Mouse (Mus musculus): ENCODE results near the gene Gm20388.
A peak's percentile ranks its signal among the peaks of the same experiment; 100 is the strongest.

The Gm20388 gene

GRCm38 (mm10) chr8:121598190-121598589 is 1687.5 kb downstream of the Gm20388 start:
- DNase-seq: no peak

DNA sequence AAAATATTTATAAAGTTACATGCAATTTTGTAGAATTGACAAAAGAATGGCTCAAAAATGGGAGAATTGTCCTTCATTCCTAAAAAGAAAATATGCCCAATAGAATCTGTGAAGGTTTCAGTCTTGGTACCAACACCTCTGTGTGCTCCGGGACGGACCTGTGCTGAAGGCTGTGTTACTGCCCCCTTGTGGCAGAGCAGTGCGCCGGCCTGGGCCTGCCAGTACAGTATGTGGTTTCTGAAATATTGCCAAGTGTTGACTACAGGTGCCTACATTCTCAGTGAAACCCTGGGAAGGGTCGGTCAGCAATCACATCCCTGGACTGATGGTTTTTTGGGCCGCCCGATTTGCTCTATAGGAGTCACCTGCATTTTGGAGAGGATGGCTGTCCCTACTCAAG is 1688.3 kb downstream of the Gm20388 start:
- DNase-seq: peak; percentile 89 to 94

DNA sequence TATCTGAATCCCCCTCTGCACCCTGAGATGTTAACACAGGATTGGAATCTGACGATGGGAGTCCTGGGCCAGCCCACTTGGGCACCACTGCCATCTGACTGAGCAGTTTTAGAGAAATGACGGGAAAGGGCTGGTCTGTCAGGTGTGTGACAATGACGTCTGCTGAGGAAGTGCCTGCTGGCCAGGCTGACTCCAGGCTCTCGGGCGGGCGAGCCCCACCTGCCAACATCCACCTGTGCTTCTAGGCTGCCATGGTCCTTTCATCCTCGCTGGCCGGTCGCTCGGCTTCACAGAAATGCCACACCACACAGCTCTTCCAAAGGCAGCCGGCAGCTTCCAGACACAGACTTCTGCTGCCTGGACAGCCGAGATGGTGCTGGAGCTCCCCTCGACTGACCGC is 1689.2 kb downstream of the Gm20388 start:
- no peak for DNase-seq

DNA sequence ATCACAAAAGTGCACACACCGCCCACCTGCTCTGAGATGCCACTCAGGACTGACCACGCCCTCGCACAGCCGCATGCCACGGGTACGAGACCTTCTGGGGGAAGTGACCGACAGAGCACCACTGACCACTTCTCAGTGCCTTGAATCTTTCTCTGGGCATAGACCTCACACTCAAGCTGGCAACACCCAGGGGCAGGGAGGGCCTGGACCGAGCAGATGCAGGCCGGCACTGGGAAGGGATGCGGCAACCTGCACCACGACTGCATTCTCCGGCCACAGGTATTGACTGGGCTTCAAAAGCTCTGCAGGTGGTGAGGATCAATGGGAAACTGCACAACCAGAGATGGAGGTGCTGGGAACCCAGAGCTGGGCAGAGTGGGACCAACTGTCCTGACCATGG is 1691.8 kb downstream of the Gm20388 start:
- DNase-seq: no peak

DNA sequence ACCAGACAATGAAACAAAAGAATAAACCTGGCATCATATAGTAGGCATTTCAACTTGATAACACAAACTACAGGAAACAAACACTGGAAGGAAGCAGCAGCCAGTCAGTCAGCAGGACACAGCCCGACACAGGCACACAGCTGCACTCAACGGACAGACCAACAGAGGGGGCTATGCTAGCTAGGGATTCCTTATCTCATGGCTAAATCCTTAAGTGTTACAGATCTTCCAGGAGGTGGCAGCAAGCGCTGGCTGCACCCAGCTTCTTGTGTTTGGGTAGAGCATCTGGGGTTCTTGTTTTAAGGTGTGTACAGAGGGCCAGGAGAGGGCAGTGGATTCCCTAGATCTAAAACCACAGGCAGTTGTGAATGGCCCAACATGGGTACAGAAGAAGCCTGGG is 1692.2 kb downstream of the Gm20388 start:
- DNase-seq: peak; percentile 63 to 80

DNA sequence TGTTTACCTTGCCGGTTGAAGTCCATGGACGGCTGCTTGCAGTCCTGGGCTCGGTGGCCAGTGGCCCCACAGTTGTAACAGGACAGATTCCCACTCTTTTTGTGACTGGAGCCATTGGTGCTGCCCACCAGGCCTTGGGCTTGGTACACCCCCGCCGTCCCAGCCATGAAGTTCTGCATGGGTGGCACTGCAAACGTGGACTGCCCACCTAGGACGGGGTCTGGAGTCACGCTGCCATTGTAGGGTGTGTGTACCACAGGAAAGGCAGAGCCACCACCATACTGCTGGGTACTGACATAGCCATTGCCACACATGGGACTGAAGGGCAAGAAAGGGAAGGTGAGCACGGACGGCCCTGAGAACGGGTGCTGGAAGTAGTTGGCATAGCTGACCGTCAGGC is 1693.2 kb downstream of the Gm20388 start:
- DNase-seq: no peak

DNA sequence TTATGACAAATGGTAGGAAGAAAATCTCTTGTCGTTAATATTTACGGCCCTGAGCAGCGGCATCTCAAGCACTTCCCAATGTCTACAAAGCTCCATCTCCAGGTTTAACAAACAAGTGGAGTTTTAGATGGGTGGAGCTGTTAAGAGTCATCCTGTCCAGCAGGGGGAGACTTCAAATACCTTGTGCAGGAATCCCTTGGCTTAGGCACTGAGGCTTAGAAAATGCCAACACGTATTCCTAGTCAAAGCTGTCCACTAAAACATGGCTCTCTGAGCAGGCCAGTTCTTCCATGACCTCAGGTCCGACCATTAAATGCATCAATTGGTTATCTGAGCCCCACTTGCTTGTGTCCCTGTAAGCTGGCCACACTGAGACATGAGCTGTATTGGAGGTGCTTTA is 1697.0 kb downstream of the Gm20388 start:
- DNase-seq: no peak

- no peak for DNase-seq
Measured at GRCm38 (mm10) chr8:121609251-121609650, 1698.6 kb downstream of the Gm20388 start.

GRCm38 (mm10) chr8:121609916-121610315 is 1699.3 kb downstream of the Gm20388 start:
- peak in 1 of 2 experiments; percentile 55 for DNase-seq

GRCm38 (mm10) chr8:121613419-121613818 is 1702.8 kb downstream of the Gm20388 start:
- no peak for DNase-seq

GRCm38 (mm10) chr8:121619401-121619995 is 1708.9 kb downstream of the Gm20388 start:
- DNase-seq: peak in 1 of 2 experiments; percentile 48

DNA sequence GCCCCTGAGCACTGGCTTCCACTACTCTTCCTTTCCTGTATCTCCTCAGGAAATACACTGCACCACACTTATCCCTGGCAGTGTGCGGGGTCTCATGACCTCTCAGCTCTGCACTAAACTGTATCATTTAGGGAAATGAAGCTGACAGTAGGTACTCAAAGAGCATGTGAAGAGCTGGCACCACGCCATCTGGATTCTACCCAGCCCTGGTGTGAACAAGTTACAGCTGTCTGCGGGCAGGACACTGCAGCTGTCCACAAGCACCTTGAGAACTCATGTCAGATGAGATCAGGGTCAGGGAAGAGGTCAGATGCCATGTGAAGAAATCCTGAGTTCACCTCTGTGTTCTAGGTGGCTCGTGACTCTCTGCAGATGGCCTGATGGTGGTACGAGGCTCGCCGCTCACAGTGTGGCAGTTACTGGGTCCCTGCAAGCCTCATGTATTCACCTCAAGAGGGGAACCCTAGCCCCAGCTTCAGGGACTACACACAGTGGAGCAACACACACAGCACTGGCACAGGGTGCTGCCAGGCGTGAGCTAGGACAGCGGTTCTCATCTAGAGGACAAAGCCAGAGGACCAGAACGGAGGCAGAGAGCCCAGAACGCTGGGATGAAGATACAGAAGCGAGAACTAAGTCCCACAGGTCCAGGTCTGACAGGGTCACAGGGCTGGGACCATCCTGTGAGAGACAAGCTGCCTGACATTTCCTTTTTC is 1710.3 kb downstream of the Gm20388 start:
- peak in 1 of 2 experiments; percentile 60 for DNase-seq

DNA sequence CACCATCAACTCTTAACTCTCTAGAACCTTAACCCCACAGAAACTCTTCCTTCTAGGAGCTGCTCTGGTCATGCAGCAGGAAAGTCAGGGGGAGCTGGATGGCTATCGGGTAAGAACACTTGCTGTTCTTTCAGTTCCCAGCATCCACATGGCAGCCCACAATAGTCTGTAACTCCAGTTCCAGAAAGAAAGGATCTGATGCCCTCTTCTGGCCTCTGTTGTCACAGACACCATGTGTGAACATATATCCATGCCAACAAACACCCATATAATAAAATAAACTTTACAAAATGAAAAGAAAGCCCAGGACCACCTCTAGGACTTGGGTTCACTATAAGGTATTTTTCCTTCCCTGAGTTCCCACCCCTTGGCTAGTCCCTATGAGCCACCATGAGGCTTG is 1711.2 kb downstream of the Gm20388 start:
- peak in 1 of 2 experiments; percentile 45 for DNase-seq

DNA sequence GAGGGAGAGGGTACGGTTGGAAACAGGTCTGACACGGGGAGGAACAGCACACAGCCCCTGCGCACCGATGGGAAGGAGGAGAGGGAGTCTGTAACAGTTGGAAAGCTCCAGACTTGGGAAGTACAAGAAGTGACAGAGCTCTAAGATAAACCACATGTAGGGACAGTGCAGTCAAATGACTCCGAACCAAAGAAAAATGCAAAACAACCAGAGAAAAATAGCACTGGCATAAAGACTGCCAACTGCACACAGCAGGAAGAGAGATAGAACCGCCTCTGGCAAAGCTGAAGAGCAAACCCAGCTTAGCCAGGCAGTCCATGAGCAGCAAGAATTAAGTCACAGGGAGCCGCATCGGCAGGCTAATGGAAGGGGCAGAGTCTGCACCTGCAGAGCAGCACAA is 1712.4 kb downstream of the Gm20388 start:
- DNase-seq: peak in 1 of 2 experiments; percentile 34

DNA sequence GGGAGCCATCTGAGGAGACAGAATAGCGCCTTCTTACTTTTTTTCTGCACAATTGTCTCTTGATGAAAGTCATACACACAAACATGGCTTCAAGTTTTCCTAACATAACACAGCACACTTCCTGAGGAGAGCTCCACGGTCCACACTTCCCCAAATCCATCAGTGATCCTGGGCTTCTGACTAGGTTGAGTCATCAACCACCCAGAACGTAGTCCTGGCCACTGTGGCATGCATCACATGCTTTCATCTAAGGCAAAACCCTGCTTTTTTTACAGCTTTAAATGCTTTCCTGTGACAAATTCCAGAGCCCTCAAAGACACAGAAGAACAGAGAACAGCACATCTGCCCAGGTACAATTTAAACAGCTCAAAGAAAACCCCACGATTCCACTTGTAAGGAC is 1718.0 kb downstream of the Gm20388 start:
- no peak for DNase-seq

DNA sequence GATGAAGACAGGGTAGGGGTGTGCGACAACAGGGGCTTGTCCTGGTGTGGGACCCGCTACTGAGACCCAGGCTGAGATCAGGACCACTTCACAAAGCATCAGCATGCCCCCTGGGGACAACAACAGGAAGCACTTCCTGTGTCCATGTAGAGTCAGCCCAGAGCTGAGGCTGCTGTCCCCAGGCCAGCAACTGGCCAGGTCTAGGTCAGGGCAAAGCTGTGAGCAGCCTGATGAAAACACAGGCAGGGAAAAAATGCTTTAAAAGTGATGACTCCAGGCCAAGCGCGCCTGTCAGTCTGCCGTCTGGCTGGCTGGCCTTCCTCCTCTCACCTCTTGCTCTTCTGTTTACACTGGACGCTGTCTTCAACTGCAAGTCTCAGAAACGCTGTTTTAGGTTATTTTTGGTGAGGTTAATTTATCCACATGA is 1721.0 kb downstream of the Gm20388 start:
- DNase-seq: peak in 1 of 2 experiments; percentile 50

DNA sequence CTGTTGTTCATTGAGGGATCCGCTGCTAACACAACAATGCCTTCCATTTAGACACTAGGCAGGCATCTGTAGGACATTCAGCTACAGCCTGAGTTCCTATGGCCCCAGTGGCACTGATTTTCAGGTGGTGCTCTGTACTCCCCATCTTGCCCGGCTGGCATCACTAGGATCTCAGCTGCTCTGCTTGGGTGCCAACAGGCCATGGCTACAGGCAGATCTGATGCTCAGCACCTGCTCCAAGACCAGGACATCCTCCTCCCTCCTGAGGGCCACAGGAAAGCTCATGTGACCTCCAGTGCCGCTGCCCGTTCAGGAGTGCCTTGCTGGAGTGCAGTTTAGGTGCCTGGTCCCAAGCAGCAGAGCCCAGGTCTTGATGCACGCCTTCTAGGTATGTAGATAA is 1721.8 kb downstream of the Gm20388 start:
- DNase-seq: peak in 1 of 2 experiments; percentile 58

DNA sequence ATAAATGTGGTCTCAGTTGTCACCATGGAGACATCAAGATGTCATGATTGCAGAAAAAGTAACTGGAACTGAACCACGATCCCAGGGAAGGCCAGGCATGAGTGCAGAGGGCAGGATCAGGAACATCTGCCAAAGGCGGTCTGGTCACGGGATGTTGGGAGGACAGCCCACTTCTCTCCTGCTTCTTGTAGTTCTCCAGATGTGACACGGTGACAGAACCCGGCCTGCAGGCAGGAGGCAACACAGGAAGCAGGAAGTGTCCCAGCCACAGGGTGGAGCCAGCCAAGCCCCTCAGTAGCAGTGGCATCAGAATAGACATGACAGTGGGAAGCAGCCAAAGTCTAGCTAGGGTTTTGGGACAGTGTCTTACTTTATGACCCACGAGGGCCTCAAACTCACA is 1724.9 kb downstream of the Gm20388 start:
- no peak for DNase-seq

DNA sequence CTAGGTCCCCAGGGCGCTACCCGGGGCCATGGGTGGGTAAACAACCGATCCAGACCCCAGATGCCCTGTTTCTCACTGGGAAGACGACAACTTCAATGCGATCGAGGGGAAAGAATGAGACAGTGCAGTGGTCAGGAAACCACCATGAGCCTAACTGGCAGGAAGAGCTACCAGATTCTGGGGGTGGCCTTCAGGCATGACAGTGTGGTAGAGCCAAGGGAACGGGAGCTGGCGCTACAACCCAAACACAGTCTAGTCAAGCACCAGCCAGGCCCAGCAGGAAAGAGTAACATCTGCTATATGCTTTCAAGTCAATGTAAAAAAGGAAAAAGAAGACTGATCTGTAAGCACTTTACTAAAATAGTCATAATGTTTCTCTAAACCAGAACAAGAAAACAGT is 1725.5 kb downstream of the Gm20388 start:
- no peak for DNase-seq

DNA sequence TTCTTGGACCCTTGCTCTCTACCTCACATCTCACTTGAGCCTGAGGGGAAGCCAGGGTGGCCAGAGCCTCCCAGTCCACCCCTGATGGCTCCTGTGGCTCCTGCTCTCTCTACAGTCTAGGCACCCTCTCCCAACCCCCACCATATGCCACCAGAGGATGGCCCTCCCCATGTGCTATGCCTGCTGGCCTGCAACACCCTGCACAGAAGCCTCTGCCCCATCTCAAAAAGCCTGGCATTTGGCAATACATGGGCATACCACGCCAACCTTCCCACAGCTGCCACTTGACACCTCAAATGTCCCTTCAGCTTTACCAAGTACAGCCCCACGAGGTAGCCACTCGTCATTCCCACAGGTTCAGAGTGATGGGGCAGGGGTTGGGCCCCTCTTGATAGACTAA is 1732.2 kb downstream of the Gm20388 start:
- peak in 1 of 2 experiments; percentile 62 for DNase-seq

DNA sequence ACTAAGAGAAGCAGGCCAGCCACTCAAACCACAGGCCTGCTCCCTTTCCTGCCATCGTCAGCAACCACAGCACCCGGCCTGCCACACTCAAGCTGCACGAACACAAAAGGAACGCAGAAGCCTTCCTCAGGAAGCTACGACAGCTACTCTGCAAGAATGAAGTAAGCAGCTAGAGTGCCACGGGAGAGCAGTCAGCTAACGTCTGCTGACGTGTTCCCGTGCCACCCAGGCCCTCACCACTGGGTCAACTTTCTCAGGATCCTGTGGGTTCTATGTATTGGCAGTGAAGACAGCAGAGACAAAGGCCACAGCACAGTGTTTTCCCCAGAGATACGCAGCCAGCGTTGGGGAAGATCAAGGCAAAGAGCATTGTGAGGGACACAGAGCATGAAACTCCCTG is 1732.7 kb downstream of the Gm20388 start:
- no peak for DNase-seq

- DNase-seq: no peak
Measured at GRCm38 (mm10) chr8:121647511-121648215, 1737.0 kb downstream of the Gm20388 start.

- peak; percentile 26 to 38 for DNase-seq
Measured at GRCm38 (mm10) chr8:121648451-121648850, 1737.8 kb downstream of the Gm20388 start.

GRCm38 (mm10) chr8:121649423-121649822 is 1738.8 kb downstream of the Gm20388 start:
- peak in 1 of 2 experiments; percentile 20 for DNase-seq
